Mouse (Mus musculus) hindbrain, embryonic 14.5 days (tissue): ENCODE results near the gene Ildr2. TPM values are rescaled to one million over a fixed set of nuclear protein-coding genes. Genes with fewer than 3 reads are reported as not detected.

Experiments
- ATAC-seq: fragments of 200-750 bp; cut with Nextera tagmentation; 2 replicates; pipeline ENCODE4 v1.8.0; 2017; ENCODE audit warnings: moderate number of reproducible peaks, mild to moderate bottlenecking, moderate TSS enrichment, moderate library complexity; ENCODE audit not compliant: low FRiP score
- DNase-seq: peaks from one replicate; pipeline ENCODE4 v3.0.0-alpha.2; 2015; ENCODE audit warnings: low spot score
- H3K27ac ChIP-seq: fragments of 300-500 bp; sonication (generic); 2 replicates; pipeline ENCODE4 v1.5.1; 2014; ENCODE audit warnings: mild to moderate bottlenecking, moderate library complexity
- H3K27me3 ChIP-seq: fragments of 300-500 bp; sonication (generic); 2 replicates; pipeline ENCODE4 v1.6.1; 2014; ENCODE audit warnings: mild to moderate bottlenecking, low read length, mixed read lengths; ENCODE audit not compliant: control insufficient read depth, insufficient read depth
- H3K36me3 ChIP-seq: fragments of 300-500 bp; sonication (generic); replicated peaks from 2 replicates; pipeline ENCODE4 v1.6.1; 2014; ENCODE audit not compliant: control insufficient read depth, insufficient read depth
- H3K4me1 ChIP-seq: fragments of 300-500 bp; sonication (generic); replicated peaks from 2 replicates; pipeline ENCODE4 v1.6.1; 2014; ENCODE audit warnings: antibody characterized with exemption, low read length, mixed read lengths; ENCODE audit not compliant: control insufficient read depth, insufficient read depth
- H3K4me2 ChIP-seq: fragments of 300-500 bp; sonication (generic); replicated peaks from 2 replicates; pipeline ENCODE4 v1.6.1; 2014; ENCODE audit warnings: mild to moderate bottlenecking, moderate library complexity
- H3K4me3 ChIP-seq: fragments of 300-500 bp; sonication (generic); replicated peaks from 2 replicates; pipeline ENCODE4 v1.5.1; 2014; ENCODE audit warnings: mild to moderate bottlenecking, low read length
- H3K9ac ChIP-seq: fragments of 300-500 bp; sonication (generic); 2 replicates; pipeline ENCODE4 v1.6.1; 2014
- H3K9me3 ChIP-seq: fragments of 300-500 bp; sonication (generic); 2 replicates; pipeline ENCODE4 v1.6.1; 2016; ENCODE audit warnings: low read length; ENCODE audit not compliant: control insufficient read depth
- WGBS: fragments of 180-500 bp; shearing (Covaris S2); extraction: QIAGEN DNeasy Blood & Tissue Kit; methylation state at CpG from one replicate; pipeline ENCODE4 v1.1.7; 2014; 5-methylcytosine and 5-hydroxymethylcytosine counted together
- polyA plus RNA-seq: library from polyadenylated mRNA; unstranded; fragments of >200 nt; fragmentation: Nextera tagmentation; extraction: Ambion mirVana; gene quantifications from 2 replicates; pipeline ENCODE4 v1.2.1, GENCODE M21; 2014

The Ildr2 gene
- polyA plus RNA-seq, 1 experiment from 2014 or later, result 3.6 TPM

DNA sequence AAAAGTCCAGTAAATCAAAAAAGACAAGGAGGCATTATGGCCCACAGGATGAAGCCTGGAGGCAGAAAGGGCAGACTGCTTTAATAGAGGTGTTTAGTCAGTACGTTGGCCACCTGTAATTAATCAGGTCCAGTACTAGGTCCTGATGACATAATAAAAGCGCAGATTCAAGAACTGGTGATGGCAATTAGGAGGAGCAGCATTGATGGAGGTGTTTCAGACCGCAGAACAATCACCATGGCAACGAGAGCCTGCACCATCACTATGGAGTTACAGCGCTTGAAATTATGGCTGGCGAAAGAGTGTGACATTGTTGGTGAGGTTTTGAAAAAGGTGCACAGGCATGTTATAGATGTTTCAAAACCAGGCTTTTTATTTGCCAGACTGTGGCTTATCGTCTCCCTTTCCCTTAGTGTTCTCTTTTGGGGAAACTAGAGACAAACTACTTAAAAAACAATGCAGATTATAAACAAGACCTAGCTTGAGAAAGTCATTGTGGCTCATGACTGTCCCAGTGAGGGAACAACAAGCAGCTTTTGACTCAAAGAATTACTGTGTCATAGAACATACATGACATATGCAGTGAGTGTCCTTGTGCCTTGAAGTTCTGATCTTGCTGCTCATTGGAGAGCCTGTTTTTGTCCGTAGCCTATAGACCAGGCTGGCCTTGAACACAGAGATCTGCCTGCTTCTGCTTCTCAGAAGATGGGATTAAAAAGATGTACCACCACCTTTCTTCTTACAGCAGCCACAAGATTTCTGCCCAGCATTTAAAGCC lies 90.5 kb downstream of the Ildr2 start:
- 36% methylated on average over 8 of the region's 8 CpGs for WGBS
- H3K4me1 ChIP-seq, result peaks cover 12% of the 10 kb centered on the region
- ATAC-seq (peak; percentile 48; the same call in 1 of the 2 replicates), DNase-seq (peak; percentile 62)
- no peaks in the 10 kb centered on the region for H3K27me3 ChIP-seq
- H3K9ac ChIP-seq, result no peak overlapping the region
- H3K9me3 ChIP-seq, result no peaks in the 10 kb centered on the region
- 0 out of 2 replicates have a peak overlapping the region, but pooled peaks have one; percentile 8 for H3K4me2 ChIP-seq
- no peak overlapping the region for H3K4me3 ChIP-seq
- H3K27ac ChIP-seq, result no peak overlapping the region
- no peaks in the 10 kb centered on the region for H3K36me3 ChIP-seq

DNA sequence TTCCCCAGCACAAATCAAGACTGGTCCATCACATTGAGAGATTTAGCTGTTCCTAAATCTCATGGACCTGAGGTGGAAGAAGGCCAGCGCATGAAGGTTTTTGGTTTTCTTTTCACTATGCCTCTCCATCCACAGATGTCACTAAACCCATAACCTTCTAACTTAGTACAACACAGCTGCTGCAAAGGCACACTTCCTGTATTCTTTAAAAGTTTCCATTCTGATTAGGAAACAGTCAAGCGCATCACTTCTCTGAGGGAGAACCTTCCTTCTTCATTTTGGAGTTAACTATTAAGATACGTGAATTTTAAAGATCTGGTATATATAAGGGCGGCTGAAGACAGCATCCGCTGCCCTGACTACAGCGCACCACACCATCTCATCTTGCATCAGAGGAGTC lies 91.7 kb downstream of the Ildr2 start:
- peaks cover 12% of the 10 kb centered on the region for H3K4me1 ChIP-seq
- H3K4me2 ChIP-seq, result no peak overlapping the region
- 96% methylated on average over 6 of the region's 6 CpGs for WGBS
- H3K9me3 ChIP-seq, result no peaks in the 10 kb centered on the region
- no peak for ATAC-seq
- H3K4me3 ChIP-seq, result no peak overlapping the region
- no peak overlapping the region for H3K27ac ChIP-seq
- no peaks in the 10 kb centered on the region for H3K36me3 ChIP-seq
- H3K27me3 ChIP-seq, result no peaks in the 10 kb centered on the region
- no peak overlapping the region for H3K9ac ChIP-seq
- no peak for DNase-seq

DNA sequence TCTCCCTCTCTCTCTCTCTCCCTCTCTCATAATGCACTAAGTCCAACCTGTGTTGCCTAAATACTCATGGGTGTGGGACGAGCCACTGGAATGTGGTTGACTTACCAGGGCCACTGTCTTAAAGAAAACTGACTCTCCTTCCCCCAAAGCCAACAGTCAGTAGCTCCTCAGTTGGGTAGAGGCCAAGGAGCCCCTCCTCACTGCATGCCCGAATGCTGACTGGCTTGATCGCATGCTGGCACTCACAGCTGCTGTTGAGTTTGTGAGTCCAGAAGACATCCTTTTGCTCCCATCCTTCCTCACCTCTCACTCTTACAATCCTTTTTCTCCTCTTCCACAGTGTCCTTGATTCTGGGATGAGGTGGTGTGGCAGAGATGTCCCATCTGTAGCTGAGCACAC lies 93.0 kb downstream of the Ildr2 start:
- no peaks in the 10 kb centered on the region for H3K9me3 ChIP-seq

DNA sequence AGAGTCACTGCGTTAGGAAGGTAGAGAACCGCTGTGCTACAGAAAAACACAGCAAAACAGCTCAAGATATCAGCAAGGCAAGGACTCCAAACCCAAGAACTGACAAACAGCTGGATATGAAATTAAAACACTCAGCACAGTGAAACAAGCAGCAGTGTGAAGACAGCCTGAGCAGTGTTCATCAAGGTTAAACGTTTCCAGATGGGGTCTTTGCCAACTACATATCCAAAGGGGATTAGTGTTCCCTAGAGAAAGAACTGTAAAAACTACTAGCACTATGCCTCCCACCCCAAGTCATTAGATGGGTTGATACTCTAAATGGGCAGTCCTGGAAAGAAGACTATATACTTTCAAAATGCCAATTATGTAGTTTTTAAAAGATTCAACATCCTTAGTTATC lies 95.4 kb downstream of the Ildr2 start:
- Histone ChIP-seq H3K4me2 (no peak overlapping the region), H3K4me3 (no peak overlapping the region), H3K36me3 (no peaks in the 10 kb centered on the region), H3K9me3 (no peaks in the 10 kb centered on the region), H3K27me3 (no peaks in the 10 kb centered on the region), H3K27ac (no peak overlapping the region), H3K9ac (no peak overlapping the region), H3K4me1 (peaks cover 2% of the 10 kb centered on the region)
- WGBS, result 71% methylated on average over 3 of the region's 3 CpGs
- DNase-seq (no peak), ATAC-seq (no peak)

More for the DNA sequence above, 93.0 kb downstream of the Ildr2 start:
- DNase-seq, result no peak
- 70% methylated on average over 3 of the region's 3 CpGs for WGBS
- Histone ChIP-seq H3K4me2 (no peak overlapping the region), H3K9ac (no peak overlapping the region), H3K4me3 (no peak overlapping the region), H3K27ac (no peak overlapping the region), H3K4me1 (peaks cover 12% of the 10 kb centered on the region), H3K27me3 (no peaks in the 10 kb centered on the region), H3K36me3 (no peaks in the 10 kb centered on the region)
- ATAC-seq, result no peak

DNA sequence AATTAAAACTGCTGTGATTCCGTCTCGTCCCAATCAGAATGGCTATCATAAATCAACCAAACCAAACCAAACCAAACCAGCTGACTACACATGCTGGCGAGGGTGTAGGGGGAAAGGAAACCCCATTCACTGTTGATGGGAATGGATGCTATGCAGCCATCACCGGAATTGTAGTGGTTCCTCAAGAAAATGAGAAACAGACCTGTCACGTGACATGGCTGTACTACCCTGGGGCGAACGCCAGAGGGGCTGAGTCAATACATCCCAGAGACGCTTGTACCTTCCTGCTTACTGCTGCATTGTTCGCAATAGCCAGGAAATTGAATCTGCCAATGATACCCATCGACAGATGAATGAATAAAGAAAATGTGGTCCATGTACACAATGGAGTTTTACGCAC lies 95.8 kb downstream of the Ildr2 start:
- no peak for ATAC-seq
- no peaks in the 10 kb centered on the region for H3K36me3 ChIP-seq
- no peak overlapping the region for H3K9ac ChIP-seq
- no peak for DNase-seq
- 82% methylated on average over 11 of the region's 11 CpGs for WGBS
- no peaks in the 10 kb centered on the region for H3K27me3 ChIP-seq
- H3K27ac ChIP-seq, result no peak overlapping the region
- no peak overlapping the region for H3K4me2 ChIP-seq
- no peak overlapping the region for H3K4me3 ChIP-seq
- H3K9me3 ChIP-seq, result no peaks in the 10 kb centered on the region
- H3K4me1 ChIP-seq, result no peaks in the 10 kb centered on the region; the same call in 1 of the 2 replicates

DNA sequence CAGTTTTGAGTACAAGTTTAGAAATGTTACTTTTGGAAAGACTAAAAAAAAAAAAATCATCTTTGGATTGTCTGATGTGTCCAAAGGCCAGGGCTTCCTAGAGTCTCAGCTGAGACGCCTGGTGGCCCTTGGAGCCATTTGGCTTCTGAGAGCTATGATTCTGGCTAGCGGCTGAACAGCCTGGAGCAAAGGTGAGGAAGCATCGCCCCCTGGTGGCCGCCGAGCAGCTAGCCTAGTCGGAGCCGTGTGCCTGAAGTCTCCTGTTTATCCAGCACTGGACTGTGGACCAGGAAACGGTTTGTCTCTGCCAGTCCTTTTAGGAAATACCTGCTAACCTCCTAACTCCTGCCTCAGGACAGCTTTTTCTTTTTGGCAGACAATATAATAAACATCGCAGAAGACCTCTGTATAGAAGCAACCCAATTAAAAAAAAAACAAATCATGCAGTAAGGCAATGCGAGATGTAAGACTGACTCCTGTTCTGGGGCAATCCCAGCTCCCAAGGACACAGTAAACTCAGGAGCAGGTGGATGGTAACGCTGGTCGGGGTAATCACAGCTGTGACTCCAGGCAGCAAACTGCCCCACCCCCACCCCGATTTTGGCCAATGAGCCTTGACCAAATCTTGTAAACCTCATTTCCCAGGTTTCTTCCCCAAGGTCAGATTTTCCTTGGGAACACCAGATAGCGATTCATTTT lies 106.4 kb downstream of the Ildr2 start:
- DNase-seq, result peak; percentile 72
- no peak overlapping the region for H3K4me2 ChIP-seq
- peak; percentile 88 for ATAC-seq
- H3K36me3 ChIP-seq, result no peaks in the 10 kb centered on the region
- H3K9me3 ChIP-seq, result no peaks in the 10 kb centered on the region
- H3K27ac ChIP-seq, result no peak overlapping the region
- WGBS, result 21% methylated on average over 14 of the region's 14 CpGs
- H3K4me1 ChIP-seq, result no peaks in the 10 kb centered on the region
- H3K9ac ChIP-seq, result no peak overlapping the region
- no peak overlapping the region for H3K4me3 ChIP-seq
- H3K27me3 ChIP-seq, result no peaks in the 10 kb centered on the region

DNA sequence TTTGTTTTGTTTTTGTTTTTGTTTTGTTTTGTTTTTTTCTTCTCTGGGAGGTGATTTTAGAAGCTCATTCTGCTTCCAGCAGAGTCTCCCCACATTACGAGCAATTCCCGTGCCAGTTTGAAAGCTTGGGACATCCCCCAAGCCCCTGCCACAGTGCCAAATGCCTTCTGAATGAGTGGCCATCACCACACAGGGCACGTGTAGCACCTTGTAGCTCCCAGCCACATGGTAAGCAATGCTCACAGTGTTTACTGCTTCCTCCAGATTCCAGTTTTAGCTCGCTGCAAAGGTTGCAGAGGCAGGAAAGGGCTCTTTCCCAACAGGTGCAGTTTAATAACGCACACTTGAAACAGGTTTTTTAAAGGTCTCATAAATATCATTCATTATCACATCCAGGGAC lies 107.0 kb downstream of the Ildr2 start:
- no peaks in the 10 kb centered on the region for H3K27me3 ChIP-seq
- H3K27ac ChIP-seq, result no peak overlapping the region
- no peaks in the 10 kb centered on the region for H3K36me3 ChIP-seq
- no peak overlapping the region for H3K4me2 ChIP-seq
- H3K9ac ChIP-seq, result no peak overlapping the region
- H3K9me3 ChIP-seq, result no peaks in the 10 kb centered on the region
- H3K4me3 ChIP-seq, result no peak overlapping the region
- DNase-seq, result no peak
- no peaks in the 10 kb centered on the region for H3K4me1 ChIP-seq
- WGBS, result 78% methylated on average over 5 of the region's 5 CpGs
- ATAC-seq, result no peak

DNA sequence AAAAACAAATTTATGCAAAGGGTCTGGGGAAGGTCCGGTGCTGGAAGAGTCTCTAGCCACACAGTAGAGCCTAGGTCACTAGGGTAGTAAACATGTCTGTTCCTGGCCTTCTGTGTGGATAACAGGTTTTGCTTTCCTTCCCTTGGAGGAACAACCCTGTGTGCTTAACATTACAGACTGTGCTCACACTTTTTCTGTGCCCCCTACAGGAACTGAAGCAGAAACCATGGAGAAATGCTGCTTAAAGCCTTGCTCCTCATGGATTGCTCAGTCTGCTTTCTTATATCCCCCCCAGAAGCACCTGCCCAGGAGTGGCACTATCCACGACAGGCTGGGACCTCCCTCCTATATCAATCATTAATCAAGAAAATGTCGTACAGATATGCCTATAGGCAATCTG lies 107.9 kb downstream of the Ildr2 start:
- DNase-seq, result no peak
- no peaks in the 10 kb centered on the region for H3K36me3 ChIP-seq
- H3K4me1 ChIP-seq, result no peaks in the 10 kb centered on the region
- ATAC-seq, result no peak
- H3K4me3 ChIP-seq, result no peak overlapping the region
- H3K27ac ChIP-seq, result no peak overlapping the region
- H3K9me3 ChIP-seq, result no peaks in the 10 kb centered on the region
- no peak overlapping the region for H3K4me2 ChIP-seq
- no peak overlapping the region for H3K9ac ChIP-seq
- no peaks in the 10 kb centered on the region for H3K27me3 ChIP-seq
- WGBS, result 72% methylated on average over 3 of the region's 3 CpGs

DNA sequence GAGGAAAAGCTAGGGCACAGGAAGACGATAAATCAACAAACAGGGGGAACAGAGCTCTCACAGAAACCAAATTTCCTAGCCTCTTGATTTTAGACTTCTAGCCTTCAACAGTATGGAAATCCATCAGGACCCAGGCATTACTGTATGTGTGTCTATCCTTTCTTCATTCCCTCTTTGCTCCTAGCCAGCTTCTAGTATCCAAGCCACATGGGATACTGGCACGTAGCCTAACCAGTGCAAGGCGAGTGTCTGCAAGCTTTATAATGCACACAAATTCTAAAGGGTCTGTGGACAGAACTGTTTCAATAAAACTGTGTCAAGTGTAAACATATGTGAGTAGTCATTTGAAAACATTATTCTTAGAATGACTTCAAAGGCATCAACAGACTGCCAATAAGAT lies 108.7 kb downstream of the Ildr2 start:
- Histone ChIP-seq H3K9ac (no peak overlapping the region), H3K27me3 (no peaks in the 10 kb centered on the region), H3K9me3 (no peaks in the 10 kb centered on the region), H3K4me2 (no peak overlapping the region), H3K27ac (no peak overlapping the region), H3K36me3 (no peaks in the 10 kb centered on the region), H3K4me3 (no peak overlapping the region), H3K4me1 (no peaks in the 10 kb centered on the region)
- DNase-seq, result no peak
- no peak for ATAC-seq
- WGBS, result 74% methylated on average over 3 of the region's 3 CpGs
